Mouse (Mus musculus): ENCODE results near the gene Olfr1243. TPM values are rescaled to one million over a fixed set of nuclear protein-coding genes. Genes with fewer than 3 reads are reported as not detected.
"Not testable (repeated sequence)": the region's sequence is repeated elsewhere in the genome, so short reads cannot be mapped to it uniquely, and the experiment has no call there.

Olfr1243 gene
- total RNA-seq (2021): not detected

DNA sequence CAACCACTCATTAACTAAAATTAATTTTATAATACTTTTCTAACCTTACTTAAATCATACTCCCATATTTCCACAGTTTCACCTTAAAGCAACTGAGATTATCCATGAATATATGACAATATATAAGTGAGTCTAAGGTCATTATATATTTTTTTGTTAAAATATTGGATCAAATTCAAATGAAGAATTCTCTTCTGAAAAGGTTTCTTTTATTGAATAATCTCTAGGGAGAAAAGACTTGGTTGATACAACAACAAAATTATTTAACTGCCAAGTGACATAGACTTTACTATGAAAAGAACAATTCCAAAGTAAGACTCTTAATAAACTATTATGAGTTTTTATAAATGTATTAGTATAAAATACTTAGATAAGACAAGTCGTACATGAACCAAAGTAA lies at the start of gene Olfr1243:
Gene Olfr1243 (minus strand): TSS at position 101 of the 400 bp plus-strand sequence.
- no peak for DNase-seq (ENCODE audit: extremely low spot score in 1 of 2, low spot score in 1 of 2)

DNA sequence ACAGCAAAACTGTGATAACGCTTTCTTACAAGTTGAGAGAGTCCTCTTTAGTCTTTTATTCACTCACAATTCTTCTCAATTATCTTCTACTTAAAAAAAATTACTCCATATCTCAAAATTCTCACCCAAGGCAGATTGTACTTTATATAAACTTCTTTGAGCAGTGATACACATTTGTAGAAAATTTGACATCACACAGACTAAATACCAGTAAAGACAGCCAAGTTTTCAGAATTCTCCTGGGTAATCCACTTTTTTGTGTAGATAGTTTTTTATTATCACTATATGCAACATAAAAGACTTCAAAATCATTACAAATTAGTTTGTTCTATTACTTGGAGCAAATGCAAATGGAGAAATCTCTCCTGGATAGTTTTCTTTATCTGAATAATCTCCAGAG lies 47.1 kb upstream of the Olfr1243 start, which contains the start of gene Olfr1245:
Gene Olfr1245 (minus strand): TSS at position 101 of the 400 bp plus-strand sequence.
- no peak for DNase-seq (ENCODE audit: extremely low spot score in 1 of 2, low spot score in 1 of 2)

DNA sequence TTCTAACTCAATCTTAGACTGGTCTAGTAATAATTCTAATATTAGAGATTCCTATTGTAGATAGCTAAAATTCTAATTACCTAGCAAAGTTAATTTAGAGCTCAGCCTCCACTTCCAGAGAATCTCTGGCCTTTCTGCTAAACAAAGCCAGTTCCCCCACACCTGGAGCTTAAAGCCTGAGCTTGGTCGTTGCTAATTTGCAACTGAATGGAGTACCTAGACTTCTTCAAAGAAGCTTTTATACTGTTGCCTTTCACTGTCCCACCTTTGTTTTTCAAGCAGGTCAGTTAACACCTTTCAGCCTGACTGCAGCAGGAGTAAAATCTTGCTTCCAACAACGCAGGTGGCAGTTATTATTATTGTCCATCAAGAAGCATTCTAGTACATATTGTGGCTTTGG lies 31.4 kb upstream of the Olfr1243 start:
- DNase-seq (ENCODE audit: extremely low spot score in 1 of 2, low spot score in 1 of 2): not testable (repeated sequence)

DNA sequence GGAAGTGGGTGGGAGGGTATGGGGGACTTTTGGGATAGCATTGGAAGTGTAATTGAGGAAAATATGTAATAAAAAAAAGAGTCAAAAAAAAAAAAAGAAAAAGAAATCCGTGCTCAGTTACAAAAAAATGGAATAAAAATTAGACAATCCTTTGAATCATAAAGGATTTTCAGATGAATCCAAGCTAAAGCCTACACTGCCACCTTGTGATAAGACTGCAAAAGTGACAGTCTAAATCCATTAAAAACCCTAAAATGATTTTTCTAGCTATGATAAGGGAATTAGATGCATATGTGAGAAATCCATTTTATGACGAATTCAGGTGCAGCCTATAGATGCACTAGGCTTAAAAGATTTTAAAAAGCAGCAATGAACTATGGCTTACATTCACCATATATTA lies 13.2 kb upstream of the Olfr1243 start:
- no peak for DNase-seq (ENCODE audit: extremely low spot score in 1 of 2, low spot score in 1 of 2)

DNA sequence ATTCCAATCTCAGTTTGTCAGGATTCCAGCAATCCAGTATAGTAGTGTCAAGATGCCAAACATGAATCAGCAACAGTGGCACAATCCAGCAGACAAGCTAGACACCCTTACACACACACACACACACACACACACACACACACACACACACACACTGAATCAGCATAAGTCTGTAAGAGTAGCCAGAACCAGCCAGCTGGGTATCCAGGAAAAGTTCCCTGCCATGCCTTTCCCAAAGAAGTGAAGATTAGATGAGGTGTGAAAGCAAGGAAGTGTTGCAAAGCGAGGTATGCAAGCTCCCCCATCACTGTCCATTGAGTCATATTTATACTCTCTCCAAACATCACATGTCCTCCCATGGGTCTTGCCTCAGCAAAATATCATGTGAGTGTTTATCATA lies 8.6 kb upstream of the Olfr1243 start:
- no peak for DNase-seq (ENCODE audit: extremely low spot score in 1 of 2, low spot score in 1 of 2)

DNA sequence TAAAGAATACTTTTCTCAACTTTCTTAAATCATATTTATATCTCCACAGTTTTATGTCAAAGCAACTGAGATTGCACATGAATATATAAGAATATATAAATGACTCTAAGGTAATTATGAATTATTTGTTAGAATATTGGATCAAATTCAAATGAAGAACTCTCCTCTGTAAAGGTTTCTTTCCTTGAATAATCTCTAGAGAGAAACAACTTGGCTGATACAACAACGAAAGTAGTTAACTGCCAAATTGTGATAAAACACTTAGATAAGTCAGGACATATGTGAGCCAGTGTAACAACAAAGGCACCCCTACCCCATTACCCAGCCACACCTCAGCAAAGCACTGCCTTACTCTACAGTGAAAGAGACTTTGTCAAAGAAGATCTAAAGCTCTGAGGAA lies 33.1 kb downstream of the Olfr1243 start, which contains the start of gene Olfr1242:
Gene Olfr1242 (minus strand): TSS at position 101 of the 400 bp plus-strand sequence.
- no peak for DNase-seq (ENCODE audit: extremely low spot score in 1 of 2, low spot score in 1 of 2)

DNA sequence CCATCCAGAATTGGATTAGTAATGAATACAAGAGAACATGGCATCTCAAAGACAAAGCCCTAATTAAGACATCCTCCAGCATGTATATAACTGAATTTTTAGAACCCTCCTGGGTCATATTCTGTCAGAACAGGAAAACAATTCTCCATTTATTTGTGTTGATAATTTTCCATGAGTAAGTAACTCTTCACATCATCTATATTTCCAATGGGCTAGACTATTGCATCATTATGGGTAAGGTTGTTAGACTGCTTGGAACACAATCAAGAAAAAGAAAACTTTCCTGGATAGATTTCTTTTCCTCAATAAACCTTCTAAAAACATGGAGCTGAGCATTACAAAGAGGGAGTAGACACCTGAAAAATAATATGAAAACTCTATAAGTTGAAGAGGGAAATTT lies 44.3 kb downstream of the Olfr1243 start, which contains the start of gene Olfr1241:
Gene Olfr1241 (minus strand): TSS at position 101 of the 400 bp plus-strand sequence.
- DNase-seq (ENCODE audit: extremely low spot score in 1 of 2, low spot score in 1 of 2): no peak

Other genes with a start within 250 kb of the Olfr1243 start
- not detected for gene Olfr1229, start 243.5 kb downstream of the Olfr1243 start, total RNA-seq (2021)
- not detected for gene Olfr1230, start 234.2 kb downstream of the Olfr1243 start, total RNA-seq (2021)
- gene Olfr1231, start 224.4 kb downstream of the Olfr1243 start, total RNA-seq (2021): not detected
- not detected for gene Olfr1232, start 201.8 kb downstream of the Olfr1243 start, total RNA-seq (2021)
- gene Olfr1233, start 189.1 kb downstream of the Olfr1243 start, total RNA-seq (2021): not detected
- gene Olfr1234, start 166.6 kb downstream of the Olfr1243 start, total RNA-seq (2021): not detected
- not detected for gene Olfr1238, start 121.8 kb downstream of the Olfr1243 start, total RNA-seq (2021)
- not detected for gene Olfr1239, start 111.1 kb downstream of the Olfr1243 start, total RNA-seq (2021)
- gene Olfr1240, start 88.5 kb downstream of the Olfr1243 start, total RNA-seq (2021): not detected
- not detected for gene Olfr1241, start 44.4 kb downstream of the Olfr1243 start, total RNA-seq (2021)
- not detected for gene Olfr1242, start 33.2 kb downstream of the Olfr1243 start, total RNA-seq (2021)
- not detected for gene Olfr1245, start 47.0 kb upstream of the Olfr1243 start, total RNA-seq (2021)
- not detected for gene Olfr1246, start 61.7 kb upstream of the Olfr1243 start, total RNA-seq (2021)
- not detected for gene Olfr1247, start 82.6 kb upstream of the Olfr1243 start, total RNA-seq (2021)
- not detected for gene Olfr1248, start 86.8 kb upstream of the Olfr1243 start, total RNA-seq (2021)
- gene Olfr1249, start 103.5 kb upstream of the Olfr1243 start, total RNA-seq (2021): not detected
- gene Olfr1250, start 130.0 kb upstream of the Olfr1243 start, total RNA-seq (2021): not detected
- gene Olfr1251, start 140.4 kb upstream of the Olfr1243 start, total RNA-seq (2021): not detected
- gene Olfr1252, start 193.5 kb upstream of the Olfr1243 start, total RNA-seq (2021): not detected
- not detected for gene Olfr1253, start 225.6 kb upstream of the Olfr1243 start, total RNA-seq (2021)

Measured in layer of hippocampus, postnatal 25 days (tissue).